Mouse (Mus musculus): Measurements from ENCODE around the gene Bbc3. TPM values are rescaled to one million over a fixed set of nuclear protein-coding genes. Genes with fewer than 3 reads are reported as not detected.
A peak's percentile ranks its signal among the peaks of the same experiment; 100 is the strongest.

The Bbc3 gene
- polyA plus RNA-seq, 1 experiment from 2014 or later = 8.6 TPM

DNA sequence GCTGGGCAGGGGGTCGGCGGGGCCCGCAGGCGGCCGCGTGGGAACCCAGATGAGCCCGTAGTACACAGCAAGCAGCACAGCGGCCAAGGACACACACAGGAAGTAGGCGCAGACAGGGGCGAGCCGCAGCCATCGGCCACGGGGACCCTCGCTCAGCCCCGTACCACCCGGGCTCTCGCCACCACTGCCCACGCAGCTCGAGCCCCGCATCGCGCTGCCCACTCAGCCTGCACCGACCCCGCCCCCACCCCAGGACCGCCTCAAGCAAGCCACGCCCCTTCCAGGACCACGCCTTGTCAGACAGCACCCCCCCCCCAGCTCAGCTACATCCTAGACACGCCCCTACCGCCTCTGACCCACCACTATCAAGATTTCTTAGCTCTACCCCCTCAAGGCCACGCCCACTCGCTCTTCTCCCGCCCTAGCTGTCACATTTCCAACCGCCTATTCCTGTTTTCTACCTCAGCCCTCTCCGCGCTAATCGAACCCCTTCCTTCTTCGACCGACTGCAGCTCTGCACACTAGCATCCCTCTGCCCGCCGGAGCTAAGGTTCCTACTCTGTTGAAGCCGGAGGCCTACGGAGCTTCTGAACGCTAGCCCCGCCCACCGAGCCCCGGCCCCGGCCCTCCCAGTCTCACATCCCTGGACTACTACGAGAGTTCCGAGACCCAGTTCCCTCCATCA lies 35.0 kb upstream of the Bbc3 start, which contains the start of gene Inafm1:
TSS of gene Inafm1 (minus strand) at position 537 of the 685 bp plus-strand sequence.
- Histone ChIP-seq H3K36me3 (ENCODE audit: control insufficient read depth, insufficient read depth, low read length) (peaks cover 27% of the 10 kb centered on the region), H3K4me3 (ENCODE audit: low read length) (peak within 1 kb of the TSS; percentile 75), H3K27me3 (ENCODE audit: control insufficient read depth, insufficient read depth, low read length) (no peaks in the 10 kb centered on the region), H3K9ac (ENCODE audit: low read depth, low read length) (peak within 1 kb of the TSS; percentile 84), H3K27ac (ENCODE audit: low read depth, low read length) (peak within 1 kb of the TSS; percentile 93), H3K9me3 (ENCODE audit: control insufficient read depth, low read length) (no peaks in the 10 kb centered on the region), H3K4me1 (ENCODE audit: control insufficient read depth, insufficient read depth, low read length) (peaks cover 13% of the 10 kb centered on the region), H3K4me2 (replicated peaks; ENCODE audit: low read depth, low read length) (peak within 1 kb of the TSS; percentile 91)
- WGBS = 2% methylated on average over 43 of the region's 49 CpGs
- ATAC-seq (ENCODE audit: low FRiP score, low TSS enrichment) = peak; percentile 77

GRCm38 (mm10) chr7:16273766-16274140 lies 34.4 kb upstream of the Bbc3 start:
- WGBS = 1% methylated on average over 18 of the region's 18 CpGs
- Histone ChIP-seq H3K27ac (ENCODE audit: low read depth, low read length) (peak overlapping the region; percentile 93), H3K4me3 (ENCODE audit: low read length) (peak overlapping the region; percentile 75), H3K4me1 (ENCODE audit: control insufficient read depth, insufficient read depth, low read length) (peaks cover 13% of the 10 kb centered on the region), H3K27me3 (ENCODE audit: control insufficient read depth, insufficient read depth, low read length) (no peaks in the 10 kb centered on the region), H3K36me3 (ENCODE audit: control insufficient read depth, insufficient read depth, low read length) (peaks cover 33% of the 10 kb centered on the region), H3K9me3 (ENCODE audit: control insufficient read depth, low read length) (no peaks in the 10 kb centered on the region), H3K4me2 (replicated peaks; ENCODE audit: low read depth, low read length) (peak overlapping the region; percentile 91), H3K9ac (ENCODE audit: low read depth, low read length) (peak overlapping the region; percentile 65)
- peak; percentile 82 for ATAC-seq (ENCODE audit: low FRiP score, low TSS enrichment)

- no peak for ATAC-seq (ENCODE audit: low FRiP score, low TSS enrichment)
- no peak overlapping the region for H3K27ac ChIP-seq (ENCODE audit: low read depth, low read length)
- H3K4me3 ChIP-seq (ENCODE audit: low read length) = no peak overlapping the region
- H3K9ac ChIP-seq (ENCODE audit: low read depth, low read length) = no peak overlapping the region
- no peaks in the 10 kb centered on the region for H3K9me3 ChIP-seq (ENCODE audit: control insufficient read depth, low read length)
- no peaks in the 10 kb centered on the region for H3K27me3 ChIP-seq (ENCODE audit: control insufficient read depth, insufficient read depth, low read length)
- H3K4me2 ChIP-seq (replicated peaks; ENCODE audit: low read depth, low read length) = no peak overlapping the region
- H3K36me3 ChIP-seq (ENCODE audit: control insufficient read depth, insufficient read depth, low read length) = peaks cover 45% of the 10 kb centered on the region
- H3K4me1 ChIP-seq (ENCODE audit: control insufficient read depth, insufficient read depth, low read length) = peaks cover 13% of the 10 kb centered on the region
- 90% methylated on average over 10 of the region's 10 CpGs for WGBS
These were observed 33.0 kb upstream of the Bbc3 start for GRCm38 (mm10) chr7:16274922-16275890.

- H3K9me3 ChIP-seq (ENCODE audit: control insufficient read depth, low read length) = no peaks in the 10 kb centered on the region
- H3K9ac ChIP-seq (ENCODE audit: low read depth, low read length) = no peak overlapping the region
- H3K4me3 ChIP-seq (ENCODE audit: low read length) = no peak overlapping the region
- peaks cover 6% of the 10 kb centered on the region for H3K4me1 ChIP-seq (ENCODE audit: control insufficient read depth, insufficient read depth, low read length)
- ATAC-seq (ENCODE audit: low FRiP score, low TSS enrichment) = no peak
- peaks cover 80% of the 10 kb centered on the region for H3K36me3 ChIP-seq (ENCODE audit: control insufficient read depth, insufficient read depth, low read length)
- H3K4me2 ChIP-seq (replicated peaks; ENCODE audit: low read depth, low read length) = no peak overlapping the region
- no peaks in the 10 kb centered on the region for H3K27me3 ChIP-seq (ENCODE audit: control insufficient read depth, insufficient read depth, low read length)
- no peak overlapping the region for H3K27ac ChIP-seq (ENCODE audit: low read depth, low read length)
- WGBS = 90% methylated on average over 11 of the region's 11 CpGs
These were observed 27.5 kb upstream of the Bbc3 start for GRCm38 (mm10) chr7:16280721-16281120.

- Histone ChIP-seq H3K9me3 (ENCODE audit: control insufficient read depth, low read length) (no peaks in the 10 kb centered on the region), H3K9ac (ENCODE audit: low read depth, low read length) (no peak overlapping the region), H3K27ac (ENCODE audit: low read depth, low read length) (no peak overlapping the region), H3K27me3 (ENCODE audit: control insufficient read depth, insufficient read depth, low read length) (no peaks in the 10 kb centered on the region), H3K4me1 (ENCODE audit: control insufficient read depth, insufficient read depth, low read length) (peaks cover 6% of the 10 kb centered on the region), H3K4me3 (ENCODE audit: low read length) (no peak overlapping the region), H3K4me2 (replicated peaks; ENCODE audit: low read depth, low read length) (no peak overlapping the region), H3K36me3 (ENCODE audit: control insufficient read depth, insufficient read depth, low read length) (peaks cover 66% of the 10 kb centered on the region)
- WGBS = 93% methylated on average over 12 of the region's 13 CpGs
- ATAC-seq (ENCODE audit: low FRiP score, low TSS enrichment) = no peak
These were observed 25.9 kb upstream of the Bbc3 start for GRCm38 (mm10) chr7:16282334-16282733.

DNA sequence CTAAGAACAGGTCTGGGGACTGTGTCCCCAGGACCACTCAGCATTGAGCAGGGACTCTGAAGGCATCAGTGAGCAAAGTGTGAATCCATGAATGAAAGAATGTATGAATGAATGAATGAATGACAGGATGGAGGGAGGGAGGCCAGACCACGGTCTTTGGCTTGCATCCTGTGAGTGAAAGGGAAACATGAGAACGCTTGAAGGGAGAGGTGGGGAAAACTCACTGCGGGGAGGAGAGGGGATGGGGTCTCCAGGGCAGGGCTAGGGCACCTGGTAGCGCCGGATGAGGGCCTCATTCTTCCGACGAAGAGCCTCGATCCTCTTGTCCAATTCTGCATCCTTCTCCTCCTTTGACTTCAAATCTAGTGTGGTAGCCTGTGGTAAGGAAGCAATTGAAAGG lies 24.2 kb upstream of the Bbc3 start:
- Histone ChIP-seq H3K4me1 (ENCODE audit: control insufficient read depth, insufficient read depth, low read length) (peaks cover 6% of the 10 kb centered on the region), H3K36me3 (ENCODE audit: control insufficient read depth, insufficient read depth, low read length) (peaks cover 50% of the 10 kb centered on the region), H3K27ac (ENCODE audit: low read depth, low read length) (no peak overlapping the region), H3K4me2 (replicated peaks; ENCODE audit: low read depth, low read length) (no peak overlapping the region), H3K9ac (ENCODE audit: low read depth, low read length) (no peak overlapping the region), H3K27me3 (ENCODE audit: control insufficient read depth, insufficient read depth, low read length) (no peaks in the 10 kb centered on the region), H3K9me3 (ENCODE audit: control insufficient read depth, low read length) (no peaks in the 10 kb centered on the region), H3K4me3 (ENCODE audit: low read length) (no peak overlapping the region)
- ATAC-seq (ENCODE audit: low FRiP score, low TSS enrichment) = no peak
- WGBS = 78% methylated on average over 8 of the region's 8 CpGs

DNA sequence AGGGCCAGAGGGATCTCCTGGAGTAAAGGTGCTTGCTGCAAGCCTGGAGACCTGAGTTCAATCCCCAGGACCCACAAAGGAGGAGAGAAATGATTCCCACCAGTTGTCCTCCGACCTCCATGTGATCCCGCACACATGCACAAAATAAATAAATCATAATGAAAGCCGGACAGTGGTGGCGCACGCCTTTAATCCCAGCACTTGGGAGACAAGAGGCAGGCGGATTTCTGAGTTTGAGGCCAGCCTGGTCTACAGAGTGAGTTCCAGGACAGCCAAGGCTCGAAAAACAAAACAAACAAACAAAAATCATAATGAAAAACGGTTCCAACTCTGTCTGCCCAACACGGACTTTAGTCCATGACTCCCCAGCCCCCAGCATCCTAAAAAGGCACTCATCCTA lies 23.3 kb upstream of the Bbc3 start:
- Histone ChIP-seq H3K9me3 (ENCODE audit: control insufficient read depth, low read length) (no peaks in the 10 kb centered on the region), H3K4me2 (replicated peaks; ENCODE audit: low read depth, low read length) (peak overlapping the region; percentile 45), H3K36me3 (ENCODE audit: control insufficient read depth, insufficient read depth, low read length) (peaks cover 42% of the 10 kb centered on the region), H3K9ac (ENCODE audit: low read depth, low read length) (no peak overlapping the region), H3K27me3 (ENCODE audit: control insufficient read depth, insufficient read depth, low read length) (no peaks in the 10 kb centered on the region), H3K4me1 (ENCODE audit: control insufficient read depth, insufficient read depth, low read length) (peaks cover 6% of the 10 kb centered on the region), H3K4me3 (ENCODE audit: low read length) (peak overlapping the region; percentile 63; the same call in 1 of the 2 replicates), H3K27ac (ENCODE audit: low read depth, low read length) (peak overlapping the region; percentile 52; the same call in 1 of the 2 replicates)
- WGBS = 62% methylated on average over 9 of the region's 9 CpGs
- no peak for ATAC-seq (ENCODE audit: low FRiP score, low TSS enrichment)

DNA sequence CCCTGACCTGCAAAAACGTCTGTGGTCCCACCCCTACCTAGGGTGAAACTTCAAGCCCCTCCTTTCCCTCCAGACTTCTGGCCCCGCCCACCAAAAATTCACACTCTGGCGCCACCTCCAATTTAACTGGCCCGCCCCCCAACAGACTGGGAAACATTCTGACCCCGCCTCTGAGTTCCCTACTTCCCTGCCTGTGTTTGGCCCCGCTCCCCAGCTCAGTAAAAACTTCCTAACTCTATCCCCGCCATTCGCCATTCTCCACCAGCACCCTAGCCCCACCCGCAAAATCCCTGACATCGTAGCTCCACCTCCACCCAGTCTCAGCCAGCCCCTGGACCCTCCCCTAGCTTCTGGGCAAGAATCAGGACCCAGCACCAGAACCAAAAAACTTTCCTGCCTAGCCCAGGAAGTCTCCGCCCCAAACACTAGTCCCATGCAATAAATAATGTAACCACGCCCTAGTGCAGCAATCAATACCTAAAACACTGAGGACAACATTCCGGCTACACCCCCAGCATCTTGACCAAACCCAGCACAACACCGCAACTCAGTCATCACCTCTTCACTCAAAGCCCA lies 22.7 kb upstream of the Bbc3 start:
- Histone ChIP-seq H3K36me3 (ENCODE audit: control insufficient read depth, insufficient read depth, low read length) (peaks cover 37% of the 10 kb centered on the region), H3K27ac (ENCODE audit: low read depth, low read length) (peak overlapping the region; percentile 52; the same call in 1 of the 2 replicates), H3K27me3 (ENCODE audit: control insufficient read depth, insufficient read depth, low read length) (no peaks in the 10 kb centered on the region), H3K4me1 (ENCODE audit: control insufficient read depth, insufficient read depth, low read length) (peaks cover 6% of the 10 kb centered on the region), H3K4me2 (replicated peaks; ENCODE audit: low read depth, low read length) (peak overlapping the region; percentile 45), H3K4me3 (ENCODE audit: low read length) (peak overlapping the region; percentile 63), H3K9me3 (ENCODE audit: control insufficient read depth, low read length) (no peaks in the 10 kb centered on the region), H3K9ac (ENCODE audit: low read depth, low read length) (no peak overlapping the region; the same call in 1 of the 2 replicates)
- peak; percentile 69 for ATAC-seq (ENCODE audit: low FRiP score, low TSS enrichment)
- 1% methylated on average over 14 of the region's 14 CpGs for WGBS

All from kidney, embryonic 14.5 days (tissue).